Mouse (Mus musculus): ENCODE results near the gene Myh3. TPM values are rescaled to one million over a fixed set of nuclear protein-coding genes. Genes with fewer than 3 reads are reported as not detected.

Gene Myh3
- polyA plus RNA-seq, 2 experiments: 0.06 TPM

DNA sequence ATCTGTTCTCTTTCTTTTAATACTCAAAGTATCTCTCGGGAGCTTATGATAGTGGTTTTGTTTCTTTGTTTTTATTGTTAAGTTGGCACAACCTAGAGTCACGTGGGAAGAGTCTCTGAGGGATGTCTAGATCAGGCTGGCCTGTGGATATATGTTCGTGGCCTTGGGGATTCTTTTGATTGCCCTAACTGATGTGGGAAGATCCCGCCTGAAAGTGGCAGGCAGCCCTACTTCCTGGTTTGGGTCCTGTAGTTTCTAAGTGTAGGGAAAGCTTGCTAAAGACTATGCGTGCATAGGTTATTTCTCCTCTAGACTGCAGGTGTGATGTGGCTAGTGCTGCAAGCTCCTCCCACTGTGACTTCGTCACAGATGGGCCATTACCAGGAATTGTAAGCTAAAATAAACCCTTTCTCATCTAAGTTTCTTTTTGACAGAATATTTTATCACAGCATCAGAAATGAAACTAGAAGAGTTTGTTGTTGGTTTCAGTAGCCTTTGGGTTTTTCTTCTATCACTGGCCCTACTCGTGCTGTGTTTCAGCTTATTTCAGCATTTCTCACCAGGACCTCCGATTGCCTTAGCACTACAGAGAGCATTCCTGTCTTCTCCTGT is 23.2 kb upstream of the Myh3 start:
- Histone ChIP-seq H3K36me3 (replicated peaks; ENCODE audit: control insufficient read depth, insufficient read depth, low read depth) (peaks cover 23% of the 10 kb centered on the region), H3K4me2 (ENCODE audit: low read depth) (no peak overlapping the region), H3K27ac (no peak overlapping the region), H3K4me3 (ENCODE audit: insufficient read depth in 1 of 2, low read depth in 2 of 2, low read length in 2 of 2) (no peak overlapping the region), H3K9ac (replicated peaks) (no peak overlapping the region), H3K9me3 (ENCODE audit: control insufficient read depth, low read length) (no peaks in the 10 kb centered on the region), H3K27me3 (ENCODE audit: control insufficient read depth, insufficient read depth, low read length) (no peaks in the 10 kb centered on the region), H3K4me1 (replicated peaks; ENCODE audit: control insufficient read depth in 2 of 2, insufficient read depth in 2 of 2, low read length in 1 of 2) (peaks cover 3 to 6% of the 10 kb centered on the region in 2 experiments; a peak in 3 of 4 replicates)
- TF ChIP-seq EP300 (IDR thresholded peaks at IDR 0.05; ENCODE audit: low read depth): no peak
- TF ChIP-seq CTCF (IDR thresholded peaks at IDR 0.05; ENCODE audit: low read depth): no peak
- DNase-seq (ENCODE audit: low read depth in 3 of 3, low spot score in 3 of 3) (no peak), ATAC-seq (ENCODE audit: insufficient read depth) (no peak)
- 78% methylated on average over 8 of the region's 8 CpGs for WGBS (ENCODE audit: insufficient replicate concordance)

DNA sequence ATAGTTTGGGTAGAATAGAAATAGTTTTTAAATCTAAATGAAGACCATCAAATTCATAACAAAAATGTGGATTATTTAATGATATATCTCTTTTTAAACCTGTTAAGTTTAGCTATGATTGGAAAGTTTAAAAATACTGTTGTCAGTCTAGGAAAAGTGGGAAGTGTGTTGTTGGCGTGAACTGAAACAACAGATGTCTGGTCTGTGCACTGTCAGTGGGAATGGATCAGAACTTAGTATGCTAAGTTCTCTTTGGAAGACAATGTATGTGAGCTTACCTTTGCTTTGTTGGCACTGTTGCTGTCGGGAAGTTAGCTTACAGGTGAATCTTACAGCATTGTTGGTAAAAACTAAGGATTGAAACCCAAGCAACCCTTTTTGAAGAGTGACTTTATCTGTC is 16.8 kb upstream of the Myh3 start:
- peaks cover 27% of the 10 kb centered on the region for H3K36me3 ChIP-seq (replicated peaks; ENCODE audit: control insufficient read depth, insufficient read depth, low read depth)
- no peak overlapping the region for H3K4me2 ChIP-seq (ENCODE audit: low read depth)
- no peak overlapping the region for H3K4me3 ChIP-seq (ENCODE audit: insufficient read depth in 1 of 2, low read depth in 2 of 2, low read length in 2 of 2)
- no peak overlapping the region for H3K9ac ChIP-seq (replicated peaks)
- DNase-seq (ENCODE audit: low read depth in 3 of 3, low spot score in 3 of 3) (no peak), ATAC-seq (ENCODE audit: insufficient read depth) (no peak)
- no peak overlapping the region for H3K27ac ChIP-seq
- WGBS (ENCODE audit: insufficient replicate concordance): 61% methylated on average over 2 of the region's 2 CpGs
- no peaks in the 10 kb centered on the region for H3K4me1 ChIP-seq (replicated peaks; ENCODE audit: control insufficient read depth in 2 of 2, insufficient read depth in 2 of 2, low read length in 1 of 2)
- H3K27me3 ChIP-seq (ENCODE audit: control insufficient read depth, insufficient read depth, low read length): no peaks in the 10 kb centered on the region
- no peak for TF ChIP-seq EP300 (IDR thresholded peaks at IDR 0.05; ENCODE audit: low read depth)
- H3K9me3 ChIP-seq (ENCODE audit: control insufficient read depth, low read length): no peaks in the 10 kb centered on the region

DNA sequence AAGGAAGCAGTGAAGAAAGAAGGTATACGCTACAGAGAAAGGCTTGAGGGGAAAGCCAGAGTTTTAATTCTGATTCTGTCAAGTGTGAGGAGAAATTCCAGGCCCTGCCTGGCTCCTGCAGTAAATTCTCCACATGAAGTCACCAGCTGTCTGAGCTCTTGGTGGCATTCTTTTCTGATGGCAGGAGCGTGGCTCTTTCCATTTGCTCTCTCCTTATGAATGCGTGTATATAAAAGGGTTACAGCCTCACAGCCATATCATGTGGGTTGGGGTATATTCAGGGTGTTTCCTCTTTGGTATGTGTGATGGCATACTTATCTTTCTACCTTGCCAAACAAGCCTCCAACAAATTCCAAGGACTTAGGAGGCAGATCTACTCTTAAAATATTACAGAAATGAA is 15.4 kb upstream of the Myh3 start:
- ATAC-seq (ENCODE audit: insufficient read depth) (no peak), DNase-seq (ENCODE audit: low read depth in 3 of 3, low spot score in 3 of 3) (no peak)
- WGBS (ENCODE audit: insufficient replicate concordance): 77% methylated on average over 3 of the region's 3 CpGs
- Histone ChIP-seq H3K4me1 (replicated peaks; ENCODE audit: control insufficient read depth in 2 of 2, insufficient read depth in 2 of 2, low read length in 1 of 2) (no peaks in the 10 kb centered on the region), H3K4me3 (ENCODE audit: insufficient read depth in 1 of 2, low read depth in 2 of 2, low read length in 2 of 2) (no peak overlapping the region), H3K36me3 (replicated peaks; ENCODE audit: control insufficient read depth, insufficient read depth, low read depth) (peaks cover 16% of the 10 kb centered on the region), H3K9ac (replicated peaks) (no peak overlapping the region), H3K4me2 (ENCODE audit: low read depth) (no peak overlapping the region), H3K27ac (no peak overlapping the region), H3K27me3 (ENCODE audit: control insufficient read depth, insufficient read depth, low read length) (no peaks in the 10 kb centered on the region), H3K9me3 (ENCODE audit: control insufficient read depth, low read length) (no peaks in the 10 kb centered on the region)
- TF ChIP-seq EP300 (IDR thresholded peaks at IDR 0.05; ENCODE audit: low read depth) (no peak), CTCF (IDR thresholded peaks at IDR 0.05; ENCODE audit: low read depth) (no peak)

DNA sequence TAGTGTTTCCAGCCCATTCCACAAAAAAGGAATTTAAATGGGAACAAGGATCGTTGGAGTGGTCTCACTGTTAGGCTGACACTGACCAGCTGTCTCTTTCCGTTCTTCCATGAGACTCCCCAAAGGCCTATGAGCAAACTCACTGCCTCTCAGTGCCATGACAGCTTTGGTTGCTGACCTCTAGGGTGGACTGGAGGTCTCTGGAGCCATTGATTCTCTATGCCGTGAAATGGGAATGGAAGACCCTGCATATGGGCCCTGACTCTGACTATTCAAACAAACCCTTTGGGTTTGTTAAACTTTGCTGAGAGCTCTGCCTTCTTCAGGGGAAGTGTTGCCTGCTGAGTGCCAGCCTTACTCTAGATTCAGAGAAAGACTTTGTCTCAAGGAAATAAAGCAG is 10.4 kb upstream of the Myh3 start:
- TF ChIP-seq EP300 (IDR thresholded peaks at IDR 0.05; ENCODE audit: low read depth): no peak
- no peak for TF ChIP-seq CTCF (IDR thresholded peaks at IDR 0.05; ENCODE audit: low read depth)
- H3K4me1 ChIP-seq (replicated peaks; ENCODE audit: control insufficient read depth in 2 of 2, insufficient read depth in 2 of 2, low read length in 1 of 2): no peaks in the 10 kb centered on the region
- H3K4me3 ChIP-seq (ENCODE audit: insufficient read depth in 1 of 2, low read depth in 2 of 2, low read length in 2 of 2): no peak overlapping the region
- 72% methylated on average over 3 of the region's 3 CpGs for WGBS (ENCODE audit: insufficient replicate concordance)
- DNase-seq (ENCODE audit: low read depth in 3 of 3, low spot score in 3 of 3): no peak
- H3K9me3 ChIP-seq (ENCODE audit: control insufficient read depth, low read length): no peaks in the 10 kb centered on the region
- no peaks in the 10 kb centered on the region for H3K27me3 ChIP-seq (ENCODE audit: control insufficient read depth, insufficient read depth, low read length)
- H3K4me2 ChIP-seq (ENCODE audit: low read depth): no peak overlapping the region
- peaks cover 4% of the 10 kb centered on the region for H3K36me3 ChIP-seq (replicated peaks; ENCODE audit: control insufficient read depth, insufficient read depth, low read depth)
- no peak overlapping the region for H3K9ac ChIP-seq (replicated peaks)
- ATAC-seq (ENCODE audit: insufficient read depth): no peak
- no peak overlapping the region for H3K27ac ChIP-seq

DNA sequence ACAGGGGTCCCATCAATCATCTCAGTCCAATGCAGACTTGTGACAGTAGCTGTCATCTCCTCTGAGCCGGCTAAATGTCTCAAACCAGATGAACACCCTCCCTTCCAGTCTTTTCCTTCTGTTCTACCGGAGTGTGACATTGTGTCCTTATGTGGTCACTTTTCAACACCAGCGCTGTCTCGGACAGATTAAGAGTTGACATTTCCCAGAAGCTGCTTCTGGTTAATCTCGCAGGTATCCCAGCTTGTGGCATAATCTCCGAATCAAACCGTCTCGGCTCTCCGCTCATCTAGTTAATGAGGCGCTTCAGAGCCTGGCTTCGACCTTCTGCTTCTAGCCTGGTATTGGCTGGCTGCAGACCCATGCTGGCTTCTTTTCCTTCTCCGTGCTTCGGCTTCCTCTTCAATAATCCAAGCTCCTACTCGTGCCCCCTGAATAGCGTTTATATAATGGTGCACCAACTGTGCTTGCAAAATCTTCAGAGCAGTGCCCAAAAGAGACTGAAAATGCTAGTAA is 5.4 kb upstream of the Myh3 start:
- 74% methylated on average over 15 of the region's 15 CpGs for WGBS (ENCODE audit: insufficient replicate concordance)
- Histone ChIP-seq H3K4me3 (ENCODE audit: insufficient read depth in 1 of 2, low read depth in 2 of 2, low read length in 2 of 2) (no peak overlapping the region), H3K36me3 (replicated peaks; ENCODE audit: control insufficient read depth, insufficient read depth, low read depth) (no peaks in the 10 kb centered on the region), H3K27ac (no peak overlapping the region), H3K4me1 (replicated peaks; ENCODE audit: control insufficient read depth in 2 of 2, insufficient read depth in 2 of 2, low read length in 1 of 2) (no peaks in the 10 kb centered on the region), H3K9ac (replicated peaks) (no peak overlapping the region), H3K4me2 (ENCODE audit: low read depth) (no peak overlapping the region), H3K27me3 (ENCODE audit: control insufficient read depth, insufficient read depth, low read length) (no peaks in the 10 kb centered on the region), H3K9me3 (ENCODE audit: control insufficient read depth, low read length) (no peaks in the 10 kb centered on the region)
- no peak for TF ChIP-seq CTCF (IDR thresholded peaks at IDR 0.05; ENCODE audit: low read depth)
- no peak for TF ChIP-seq EP300 (IDR thresholded peaks at IDR 0.05; ENCODE audit: low read depth)
- ATAC-seq (ENCODE audit: insufficient read depth) (no peak), DNase-seq (ENCODE audit: low read depth in 3 of 3, low spot score in 3 of 3) (no peak)

Measured in liver, embryonic 14.5 days (tissue).